Mouse (Mus musculus) erythroblast, embryonic 14.5 days (primary cell): Measurements from ENCODE around the gene Carmil3.

Experiments used
- GATA1 ChIP-seq: IDR thresholded peaks from 2 replicates; pipeline ENCODE4 v1.6.1; 2012; ENCODE audit warnings: low read length, inconsistent platforms, mixed read lengths
- TAL1 ChIP-seq: IDR thresholded peaks from 3 replicates; pipeline ENCODE4 v1.6.1; 2012; ENCODE audit warnings: low read length, inconsistent platforms, mixed read lengths

GRCm38 (mm10) chr14:55550191-55550590 is 59.7 kb downstream of the Carmil3 start:
- TF ChIP-seq TAL1 = no peak
- TF ChIP-seq GATA1 = no peak
